Comparison of ENCODE assay signal across 26 mouse cellular contexts in genomic region chr2:102287369-102287768, GRCm38 (mm10).
A peak's percentile ranks its signal among the peaks of the same experiment; 100 is the strongest.
DNase-seq lines count a peak whose midpoint lies in the region; ATAC-seq and TF ChIP-seq lines count a peak whose summit lies in the region.
"Had no signal": no experiment of that assay in that cellular context is flagged by ENCODE, and none has a peak within 500 bp of the region (broad histone marks: within the 10 kb centered on the region; RNA-seq: fewer than 3 reads in every experiment).

No protein-coding gene starts in this region.

- intact Hi-C loops in left cerebral cortex, postnatal 25 days (cut with DNase I): no loop called here

- 0 out of 2 replicates have a peak, but pooled peaks have one; percentile 26 for ATAC-seq in lung, embryonic 16.5 days (ENCODE audit: low read depth)
- peak; percentile 69; the same call in 1 of the 2 replicates for ATAC-seq in kidney, postnatal 0 days (replicated peaks; ENCODE audit: low FRiP score, low read depth)
- ATAC-seq: forebrain, embryonic 13.5 days; inflammation-experienced regulatory T-cells, adult 6 months; Patski had no signal

- no peaks in the 10 kb centered on the region for H3K36me3 ChIP-seq in lung, embryonic 16.5 days (ENCODE audit: control insufficient read depth, insufficient read depth, low read length)
- no peaks in the 10 kb centered on the region for H3K36me3 ChIP-seq in kidney, postnatal 0 days (ENCODE audit: insufficient read depth, low read length)
- H3K36me3 ChIP-seq in thymus, adult 2 months (ENCODE audit: control insufficient read depth, insufficient read depth, low read length): no peaks in the 10 kb centered on the region
- H3K36me3 ChIP-seq: G1E; heart, embryonic 13.5 days; hindbrain, embryonic 10.5 days; hindbrain, embryonic 15.5 days; midbrain, embryonic 12.5 days had no signal

- H3K9me3 ChIP-seq in lung, embryonic 16.5 days (ENCODE audit: control insufficient read depth, low read length): no peaks in the 10 kb centered on the region
- no peaks in the 10 kb centered on the region for H3K9me3 ChIP-seq in kidney, postnatal 0 days (replicated peaks; ENCODE audit: low read length)
- H3K9me3 ChIP-seq: forebrain, embryonic 13.5 days; G1E; heart, embryonic 13.5 days; hindbrain, embryonic 10.5 days; hindbrain, embryonic 15.5 days; midbrain, embryonic 12.5 days had no signal

- no peak for DNase-seq in lung, adult 2 months
- DNase-seq in Muller cell, postnatal 12 days (ENCODE audit: inconsistent ontology term): peak; percentile 20
- peak; percentile 38 to 60 for DNase-seq in kidney, adult 8-10 months
- DNase-seq in kidney, postnatal 0 days (ENCODE audit: low spot score): peak; percentile 11
- DNase-seq in neural tube, embryonic 10.5 days (ENCODE audit: extremely low spot score, low spot score): no peak
- no peak for DNase-seq in left cerebral cortex, postnatal 25 days (ENCODE audit: low spot score in 2 of 2)
- no peak for DNase-seq in thymus, adult 2 months
- DNase-seq: adrenal gland, postnatal 14 days; cerebellum, adult 11 months; cerebellum, adult 9-10 months; cerebellum, postnatal 36 days; gastrocnemius, adult 2 months; heart, postnatal 14 days; layer of hippocampus, postnatal 36 days; liver; lung, embryonic 14.5 days had no signal

- no peak for TF ChIP-seq CTCF in lung, adult 2 months (IDR thresholded peaks at IDR 0.05; ENCODE audit: insufficient read depth, low read length)
- TF ChIP-seq CTCF in kidney, postnatal 0 days (IDR thresholded peaks at IDR 0.05; ENCODE audit: low read depth): no peak
- TF ChIP-seq CTCF in thymus, adult 2 months (IDR thresholded peaks at IDR 0.05; ENCODE audit: borderline replicate concordance, control insufficient read depth, extremely low read depth, insufficient read depth, low read length, poor library complexity): no peak

- no peak overlapping the region for H3K27ac ChIP-seq in lung, embryonic 16.5 days (ENCODE audit: low read length)
- H3K27ac ChIP-seq in kidney, postnatal 0 days: no peak overlapping the region
- H3K27ac ChIP-seq in thymus, adult 2 months (ENCODE audit: control insufficient read depth, insufficient read depth, low read length): no peak overlapping the region
- H3K27ac ChIP-seq: forebrain, embryonic 13.5 days; gastrocnemius, adult 2 months; heart, embryonic 13.5 days; hindbrain, embryonic 10.5 days; hindbrain, embryonic 15.5 days; liver, embryonic 14.5 days; midbrain, embryonic 12.5 days had no signal

- 60% methylated on average over 3 of the region's 3 CpGs for WGBS in lung, embryonic 16.5 days
- 79% methylated on average over 3 of the region's 3 CpGs for WGBS in lung, adult 2 months
- WGBS in kidney, postnatal 0 days: 56% methylated on average over 3 of the region's 3 CpGs
- WGBS in thymus, adult 2 months: 95% methylated on average over 3 of the region's 3 CpGs

- no peak overlapping the region for H3K4me3 ChIP-seq in lung, embryonic 16.5 days (ENCODE audit: low read length)
- H3K4me3 ChIP-seq in lung, adult 2 months (replicated peaks; ENCODE audit: extremely low read depth, low read depth, low read length): no peak overlapping the region
- no peak overlapping the region for H3K4me3 ChIP-seq in kidney, postnatal 0 days (replicated peaks; ENCODE audit: low read depth, low read length)
- H3K4me3 ChIP-seq in thymus, adult 2 months (ENCODE audit: control insufficient read depth, insufficient read depth, low read length): no peak overlapping the region
- H3K4me3 ChIP-seq: forebrain, embryonic 13.5 days; gastrocnemius, adult 2 months; heart, embryonic 13.5 days; hindbrain, embryonic 10.5 days; hindbrain, embryonic 15.5 days; midbrain, embryonic 12.5 days had no signal

- TF ChIP-seq POLR2A in lung, adult 2 months (IDR thresholded peaks at IDR 0.05; ENCODE audit: borderline replicate concordance, extremely low read depth, low read depth, low read length): no peak
- TF ChIP-seq POLR2A in thymus, adult 2 months (IDR thresholded peaks at IDR 0.05; ENCODE audit: control insufficient read depth, extremely low read depth, insufficient read depth, low read length, poor library complexity): no peak

- H3K4me1 ChIP-seq in lung, embryonic 16.5 days (replicated peaks; ENCODE audit: control insufficient read depth, insufficient read depth, low read length): no peaks in the 10 kb centered on the region
- peaks cover 6% of the 10 kb centered on the region for H3K4me1 ChIP-seq in lung, adult 2 months (ENCODE audit: control insufficient read depth, insufficient read depth, low read length)
- H3K4me1 ChIP-seq in kidney, postnatal 0 days (replicated peaks; ENCODE audit: insufficient read depth, low read length): no peaks in the 10 kb centered on the region
- no peaks in the 10 kb centered on the region for H3K4me1 ChIP-seq in thymus, adult 2 months (replicated peaks; ENCODE audit: control insufficient read depth, insufficient read depth, low read length)
- H3K4me1 ChIP-seq: forebrain, embryonic 13.5 days; heart, embryonic 13.5 days; hindbrain, embryonic 15.5 days; midbrain, embryonic 12.5 days had no signal

- no peaks in the 10 kb centered on the region for H3K27me3 ChIP-seq in lung, embryonic 16.5 days (ENCODE audit: control insufficient read depth, insufficient read depth, low read depth, low read length)
- no peaks in the 10 kb centered on the region for H3K27me3 ChIP-seq in kidney, postnatal 0 days (ENCODE audit: insufficient read depth, low read length)
- no peaks in the 10 kb centered on the region for H3K27me3 ChIP-seq in thymus, adult 2 months (ENCODE audit: control insufficient read depth, insufficient read depth, low read length)
- H3K27me3 ChIP-seq: forebrain, embryonic 13.5 days; heart, embryonic 13.5 days; hindbrain, embryonic 15.5 days; midbrain, embryonic 12.5 days; Patski had no signal

- no peak overlapping the region for H3K9ac ChIP-seq in lung, embryonic 16.5 days (ENCODE audit: low read length)
- H3K9ac ChIP-seq in kidney, postnatal 0 days (ENCODE audit: low read depth, low read length): no peak overlapping the region
- H3K9ac ChIP-seq: forebrain, embryonic 13.5 days; heart, embryonic 13.5 days; hindbrain, embryonic 15.5 days; liver, embryonic 14.5 days; lung, embryonic 14.5 days; midbrain, embryonic 12.5 days had no signal

- H3K4me2 ChIP-seq in lung, embryonic 16.5 days (ENCODE audit: low read depth, low read length): no peak overlapping the region
- no peak overlapping the region for H3K4me2 ChIP-seq in kidney, postnatal 0 days (ENCODE audit: low read length)
- H3K4me2 ChIP-seq: forebrain, embryonic 13.5 days; heart, embryonic 13.5 days; hindbrain, embryonic 15.5 days; lung, embryonic 14.5 days; midbrain, embryonic 12.5 days had no signal

Comparison
In these comparisons a context has a peak if more than half of its experiments do, and no peak if none do; other contexts are left out.
1. DNase-seq: peak in Muller cell, postnatal 12 days (single experiment), kidney, adult 8-10 months (2 of 2) and kidney, postnatal 0 days (single experiment); none in lung, adult 2 months (single experiment), neural tube, embryonic 10.5 days (single experiment), left cerebral cortex, postnatal 25 days (0 of 2) and thymus, adult 2 months (single experiment).